Mouse (Mus musculus) gastrocnemius, adult 8-10 months (tissue): ENCODE measurements at regions not wholly inside any gene's neighbourhood (a gene's known extent, or its start where the extent isn't known, plus 50 kb on each side); places are given as distances from the start of the nearest gene placed in this dataset.

Experiments used
- DNase-seq, 2 experiments: peaks; one replicate each; pipeline ENCODE4 v3.0.0; 2022; ENCODE audit warnings: low spot score in 2 of 2

GRCm38 (mm10) chr2:179332872-179333489 is 109.2 kb upstream of the Cdh4 start:
- DNase-seq: no peak

- no peak for DNase-seq
These were observed 108.6 kb upstream of the Cdh4 start for GRCm38 (mm10) chr2:179333587-179333986.

- DNase-seq: no peak
These were observed 106.0 kb upstream of the Cdh4 start for GRCm38 (mm10) chr2:179336235-179336634.

- no peak for DNase-seq
These were observed 89.6 kb upstream of the Cdh4 start for GRCm38 (mm10) chr2:179352676-179353075.

- DNase-seq: no peak
These were observed 87.4 kb upstream of the Cdh4 start for GRCm38 (mm10) chr2:179354866-179355265.

GRCm38 (mm10) chr2:179370882-179371546 is 71.2 kb upstream of the Cdh4 start:
- no peak for DNase-seq

- no peak for DNase-seq
These were observed 70.7 kb upstream of the Cdh4 start for GRCm38 (mm10) chr2:179371553-179371952.

- no peak for DNase-seq
These were observed 62.4 kb upstream of the Cdh4 start for GRCm38 (mm10) chr2:179379691-179380443.

GRCm38 (mm10) chr2:179380444-179380705 is 61.9 kb upstream of the Cdh4 start:
- DNase-seq: no peak

- no peak for DNase-seq
These were observed 60.3 kb upstream of the Cdh4 start for GRCm38 (mm10) chr2:179381916-179382315.

- DNase-seq: no peak
These were observed 59.6 kb upstream of the Cdh4 start for GRCm38 (mm10) chr2:179382594-179382993.

GRCm38 (mm10) chr2:179386871-179387270 is 55.4 kb upstream of the Cdh4 start:
- DNase-seq: no peak

- DNase-seq: no peak
These were observed 51.7 kb upstream of the Cdh4 start for GRCm38 (mm10) chr2:179390486-179390885.

- no peak for DNase-seq
These were observed 51.2 kb upstream of the Cdh4 start for GRCm38 (mm10) chr2:179390924-179391461.
